In genomic region chr1:125911337-125911900, GRCm38 (mm10) we compare ENCODE assay signal across 7 mouse cellular contexts. TPM values are rescaled to one million over a fixed set of nuclear protein-coding genes. Genes with fewer than 3 reads are reported as not detected.
A peak's percentile ranks its signal among the peaks of the same experiment; 100 is the strongest.
DNase-seq lines count a peak whose midpoint lies in the region; ATAC-seq and TF ChIP-seq lines count a peak whose summit lies in the region.

No protein-coding gene starts in this region.

- under 1% methylated on average over 35 of the region's 35 CpGs for WGBS in midbrain, embryonic 14.5 days

- no peaks in the 10 kb centered on the region for H3K9me3 ChIP-seq in midbrain, embryonic 14.5 days (ENCODE audit: control insufficient read depth, low read length)

- no peak overlapping the region for H3K27ac ChIP-seq in embryonic fibroblast, embryonic 13.5 days (ENCODE audit: insufficient read depth, low read length)
- H3K27ac ChIP-seq in midbrain, embryonic 14.5 days (replicated peaks; ENCODE audit: low read depth, low read length), result peak overlapping the region; percentile 45

- TF ChIP-seq CTCF in embryonic fibroblast, embryonic 13.5 days (IDR thresholded peaks at IDR 0.05; ENCODE audit: borderline replicate concordance, insufficient read depth, low read length), result no peak

- no peaks in the 10 kb centered on the region for H3K4me1 ChIP-seq in embryonic fibroblast, embryonic 13.5 days (ENCODE audit: control insufficient read depth, insufficient read depth, low read length)
- H3K4me1 ChIP-seq in midbrain, embryonic 14.5 days (ENCODE audit: control insufficient read depth, insufficient read depth, low read length), result peaks cover 18% of the 10 kb centered on the region

- peak overlapping the region; percentile 69 for H3K9ac ChIP-seq in midbrain, embryonic 14.5 days (replicated peaks; ENCODE audit: low read length)

- H3K4me2 ChIP-seq in midbrain, embryonic 14.5 days (ENCODE audit: low read length), result peak overlapping the region; percentile 99

- TF ChIP-seq POLR2A in embryonic fibroblast, embryonic 13.5 days (IDR thresholded peaks at IDR 0.05; ENCODE audit: low read depth, low read length), result no peak

- intact Hi-C loops in left cerebral cortex, postnatal 25 days (cut with DNase I), result loop anchor here (5.0 kb wide), 1 partner anchor 119 kb away; no protein-coding TSS in a partner anchor

- H3K27me3 ChIP-seq in midbrain, embryonic 14.5 days (ENCODE audit: control insufficient read depth, insufficient read depth, low read length), result peaks cover 6% of the 10 kb centered on the region; the same call in 1 of the 2 replicates

- H3K4me3 ChIP-seq in embryonic fibroblast, embryonic 13.5 days (ENCODE audit: insufficient read depth, low read length), result peak overlapping the region; percentile 20
- peak overlapping the region; percentile 59 for H3K4me3 ChIP-seq in midbrain, embryonic 14.5 days (replicated peaks; ENCODE audit: low read depth, low read length)

- ATAC-seq in hematopoietic stem cell, adult 5-6 weeks (replicated peaks in 1 of 2; ENCODE audit: insufficient read depth in 1 of 2, low FRiP score in 2 of 2, low TSS enrichment in 1 of 2, low read depth in 1 of 2, poor library complexity in 2 of 2, severe bottlenecking in 2 of 2), result peak; percentile 12 to 30; a peak in 1 of 4 replicates
- peak; percentile 48 for ATAC-seq in midbrain, embryonic 14.5 days (ENCODE audit: low FRiP score, low TSS enrichment)

- no peaks in the 10 kb centered on the region for H3K36me3 ChIP-seq in midbrain, embryonic 14.5 days (ENCODE audit: control insufficient read depth, insufficient read depth, low read length)

- peak; percentile 29 for DNase-seq in thymus, postnatal 4 days
- no peak for DNase-seq in thymus, postnatal 0 days (ENCODE audit: low spot score)
- peak; percentile 51 to 52 for DNase-seq in left cerebral cortex, postnatal 25 days (ENCODE audit: low spot score in 2 of 2)
- peak; percentile 74 for DNase-seq in midbrain, embryonic 14.5 days
- DNase-seq in urinary bladder, postnatal 36 days (ENCODE audit: low spot score in 2 of 2), result peak; percentile 1 to 5

RNA-seq across cellular contexts. Expression of gene Lypd1, which starts 1.5 kb away (rescaled TPM):
- 4.5 and 6.7 TPM in 2 replicates for polyA plus RNA-seq in thymus, postnatal 0 days (2015; fragmentation: Nextera tagmentation; extraction: Ambion mirVana)
- polyA plus RNA-seq in embryonic fibroblast, embryonic 13.5 days (2011; ENCODE audit: insufficient read length, low read depth, missing spikeins), result 0.12 and 1.5 TPM in 2 replicates
- not detected in 2 replicates for total RNA-seq in hematopoietic stem cell, adult 5-6 weeks (2017)
- total RNA-seq in left cerebral cortex, postnatal 25 days (2021), result 100 to 1,000 TPM; 119 to 130 TPM
- 63.4 and 67.9 TPM in 2 replicates for polyA plus RNA-seq in midbrain, embryonic 14.5 days (2014; fragmentation: Nextera tagmentation; extraction: Ambion mirVana)
